23 mouse cellular contexts compared by ENCODE assay signal in genomic region chr10:100882584-100882983, GRCm38 (mm10).
"Had no signal": no experiment of that assay in that cellular context is flagged by ENCODE, and none has a peak within 500 bp of the region (broad histone marks: within the 10 kb centered on the region; RNA-seq: fewer than 3 reads in every experiment).

No protein-coding gene starts in this region.

- H3K27me3 ChIP-seq: limb, embryonic 13.5 days; liver, embryonic 12.5 days; liver, embryonic 15.5 days; lung, embryonic 15.5 days; megakaryocyte, embryonic 14.5 days; midbrain, embryonic 13.5 days; stomach, embryonic 15.5 days had no signal

- ATAC-seq: liver, embryonic 12.5 days; midbrain, embryonic 13.5 days had no signal

- DNase-seq: kidney, adult 2 months; kidney, postnatal 25 days; layer of hippocampus, adult 9-11 months; liver; lung, adult 18-20 months; lung, postnatal 10 days; lung, postnatal 36 days; right cerebral cortex, adult 18-20 months; right cerebral cortex, postnatal 25 days; spleen, adult 18-20 months; thymus, postnatal 25 days had no signal

- H3K27ac ChIP-seq: kidney, postnatal 0 days; layer of hippocampus, adult 2 months; limb, embryonic 10.5 days; limb, embryonic 13.5 days; liver, embryonic 12.5 days; liver, embryonic 15.5 days; lung, embryonic 15.5 days; midbrain, embryonic 10.5 days; midbrain, embryonic 13.5 days; stomach, embryonic 15.5 days had no signal

- H3K9me3 ChIP-seq: limb, embryonic 10.5 days; limb, embryonic 13.5 days; liver, embryonic 12.5 days; liver, embryonic 15.5 days; lung, embryonic 15.5 days; megakaryocyte, embryonic 14.5 days; midbrain, embryonic 10.5 days; midbrain, embryonic 13.5 days; stomach, embryonic 15.5 days had no signal

- H3K4me1 ChIP-seq: limb, embryonic 10.5 days; limb, embryonic 13.5 days; liver, embryonic 12.5 days; liver, embryonic 15.5 days; lung, embryonic 15.5 days; megakaryocyte, embryonic 14.5 days; midbrain, embryonic 10.5 days; midbrain, embryonic 13.5 days; stomach, embryonic 15.5 days had no signal

- H3K9ac ChIP-seq: limb, embryonic 13.5 days; liver, embryonic 12.5 days; liver, embryonic 15.5 days; lung, embryonic 15.5 days; midbrain, embryonic 13.5 days; stomach, embryonic 15.5 days had no signal

- H3K4me2 ChIP-seq: limb, embryonic 13.5 days; liver, embryonic 12.5 days; liver, embryonic 15.5 days; lung, embryonic 15.5 days; midbrain, embryonic 13.5 days; stomach, embryonic 15.5 days had no signal

- H3K36me3 ChIP-seq: limb, embryonic 10.5 days; limb, embryonic 13.5 days; liver, embryonic 12.5 days; liver, embryonic 15.5 days; lung, embryonic 15.5 days; midbrain, embryonic 10.5 days; midbrain, embryonic 13.5 days; stomach, embryonic 15.5 days had no signal

- H3K4me3 ChIP-seq: layer of hippocampus, adult 2 months; limb, embryonic 10.5 days; limb, embryonic 13.5 days; liver, embryonic 12.5 days; liver, embryonic 15.5 days; lung, embryonic 15.5 days; megakaryocyte, embryonic 14.5 days; midbrain, embryonic 10.5 days; midbrain, embryonic 13.5 days; myocyte; stomach, embryonic 15.5 days had no signal
